Mouse (Mus musculus): Measurements from ENCODE around the gene Wdr13. TPM values are rescaled to one million over a fixed set of nuclear protein-coding genes. Genes with fewer than 3 reads are reported as not detected.
"Not testable (repeated sequence)": the region's sequence is repeated elsewhere in the genome, so short reads cannot be mapped to it uniquely, and the experiment has no call there.

The Wdr13 gene
- total RNA-seq, 2 experiments from 2014 or later = 34.0 to 39.1 TPM

GRCm38 (mm10) chrX:8105019-8105418 is 27.7 kb downstream of the Wdr13 start:
- no peak for DNase-seq

GRCm38 (mm10) chrX:8102213-8102668 is 30.5 kb downstream of the Wdr13 start:
- no peak for DNase-seq

GRCm38 (mm10) chrX:8101017-8101416 is 31.7 kb downstream of the Wdr13 start:
- DNase-seq = no peak

- no peak for DNase-seq
Observed at GRCm38 (mm10) chrX:8099435-8099834, 33.3 kb downstream of the Wdr13 start.

- peak; percentile 96 to 97 for DNase-seq
Observed at GRCm38 (mm10) chrX:8096787-8097242, 35.9 kb downstream of the Wdr13 start.

- DNase-seq = peak; percentile 87 to 88
Observed at GRCm38 (mm10) chrX:8096068-8096786, 36.5 kb downstream of the Wdr13 start.

GRCm38 (mm10) chrX:8095546-8095945 is 37.1 kb downstream of the Wdr13 start:
- no peak for DNase-seq

GRCm38 (mm10) chrX:8090954-8091347 is 41.7 kb downstream of the Wdr13 start:
- DNase-seq = not testable (repeated sequence)

- DNase-seq = peak; percentile 22 to 44
Observed at GRCm38 (mm10) chrX:8090346-8090953, 42.2 kb downstream of the Wdr13 start, which contains the start of gene Was. Was (minus strand) TSS chrX:8090498.

- no peak for DNase-seq
Observed at GRCm38 (mm10) chrX:8089746-8090145, 42.9 kb downstream of the Wdr13 start.

- DNase-seq = no peak
Observed at GRCm38 (mm10) chrX:8085611-8086010, 47.1 kb downstream of the Wdr13 start.

GRCm38 (mm10) chrX:8084771-8085259 is 47.9 kb downstream of the Wdr13 start:
- no peak for DNase-seq

- DNase-seq = no peak
Observed at GRCm38 (mm10) chrX:8075104-8075503, 57.6 kb downstream of the Wdr13 start.

GRCm38 (mm10) chrX:8074430-8075014 is 58.2 kb downstream of the Wdr13 start, which contains the start of gene Suv39h1:
Suv39h1 (minus strand) TSS chrX:8074760.
- peak; percentile 89 to 97 for DNase-seq

GRCm38 (mm10) chrX:8073881-8074429 is 58.7 kb downstream of the Wdr13 start:
- DNase-seq = peak; percentile 2 to 17

Other genes with a start within 250 kb of the Wdr13 start
- 10 to 100 TPM; 10.6 to 17.3 TPM for gene Slc35a2, start 248.9 kb downstream of the Wdr13 start, total RNA-seq (2021)
- gene Pqbp1, start 233.6 kb downstream of the Wdr13 start, total RNA-seq (2021) = 10 to 100 TPM; 21.3 to 23.5 TPM
- 10 to 100 TPM; 47.2 to 49.7 TPM for gene Timm17b, start 233.5 kb downstream of the Wdr13 start, total RNA-seq (2021)
- not detected for gene Gm10491, start 225.1 kb downstream of the Wdr13 start, total RNA-seq (2021)
- not detected for gene Gm10490, start 223.3 kb downstream of the Wdr13 start, total RNA-seq (2021)
- under 1 TPM in 1 of 2 experiments, not detected in 1; 0.12 TPM for gene Pcsk1n, start 213.1 kb downstream of the Wdr13 start, total RNA-seq (2021)
- not detected for gene Eras, start 204.3 kb downstream of the Wdr13 start, total RNA-seq (2021)
- gene Hdac6, start 185.0 kb downstream of the Wdr13 start, total RNA-seq (2021) = 10 to 100 TPM; 10.4 to 11.3 TPM
- not detected for gene Gata1, start 154.8 kb downstream of the Wdr13 start, total RNA-seq (2021)
- gene Glod5, start 114.4 kb downstream of the Wdr13 start, total RNA-seq (2021) = not detected
- 1 to 10 TPM; 4.0 to 4.5 TPM for gene Suv39h1, start 58.1 kb downstream of the Wdr13 start, total RNA-seq (2021)
- 1 to 10 TPM; 1.5 to 3.5 TPM for gene Was, start 42.4 kb downstream of the Wdr13 start, total RNA-seq (2021)
- 10 to 100 TPM; 49.9 to 88.3 TPM for gene Rbm3, start 13.0 kb upstream of the Wdr13 start, total RNA-seq (2021)
- gene Tbc1d25, start 43.3 kb upstream of the Wdr13 start, total RNA-seq (2021) = 1 to 10 TPM; 4.0 to 4.3 TPM
- 10 to 100 TPM; 17.7 to 20.0 TPM for gene Ebp, start 60.6 kb upstream of the Wdr13 start, total RNA-seq (2021)
- 1 to 10 TPM; 2.0 to 3.0 TPM for gene Porcn, start 73.6 kb upstream of the Wdr13 start, total RNA-seq (2021)
- 10 to 100 TPM in 1 of 2 experiments, 1 to 10 TPM in 1; 9.8 to 12.2 TPM for gene Ftsj1, start 119.5 kb upstream of the Wdr13 start, total RNA-seq (2021)
- under 1 TPM; 0.36 to 0.67 TPM for gene Slc38a5, start 138.2 kb upstream of the Wdr13 start, total RNA-seq (2021)
- not detected for gene Ssxb10, start 194.5 kb upstream of the Wdr13 start, total RNA-seq (2021)
- not detected for gene Ssxb9, start 234.1 kb upstream of the Wdr13 start, total RNA-seq (2021)

Measured in heart, adult 18-20 months (tissue).